Mouse (Mus musculus) left cerebral cortex, postnatal 4 days (tissue): Measurements from ENCODE around the gene Zfp523. TPM values are rescaled to one million over a fixed set of nuclear protein-coding genes. Genes with fewer than 3 reads are reported as not detected.

ENCODE experiments used
- DNase-seq: peaks from one replicate; pipeline ENCODE4 v3.0.0-alpha.2; 2022
- intact Hi-C: fragments of 180-260 bp; cut with DNase I; formaldehyde crosslinking; loops from one replicate; pipeline ENCODE4 v1.15.1; 2025
- total RNA-seq, 2 experiments: library from RNA; stranded (reverse); gene quantifications; 2 replicates each; pipeline ENCODE4 v1.2.3; 2021

Gene Zfp523
- total RNA-seq, 2 experiments from 2014 or later: 85.8 to 90.7 TPM

- no peak for DNase-seq
- intact Hi-C loops: no loop called here
Observed at GRCm38 (mm10) chr17:28154970-28155369, 22.0 kb upstream of the Zfp523 start.

DNA sequence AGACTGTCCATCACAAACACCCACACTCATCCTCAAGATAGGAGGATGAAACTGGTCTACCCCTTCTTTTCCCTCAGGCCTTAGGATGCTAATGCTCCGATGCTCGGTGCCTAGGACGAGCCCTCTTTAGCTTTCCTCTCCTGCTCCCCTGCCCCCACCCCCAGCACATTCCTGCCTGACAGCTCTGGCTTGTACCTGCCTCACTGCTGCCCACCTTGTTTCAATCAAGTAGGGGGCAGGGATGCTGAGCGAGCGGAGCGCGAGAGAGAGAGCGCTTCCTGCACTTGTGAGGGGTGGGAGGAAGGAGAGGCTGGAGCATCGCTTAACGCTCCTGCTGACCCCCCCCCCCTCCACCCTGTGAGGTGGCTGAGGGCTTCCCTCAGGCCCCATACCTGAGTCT lies 16.6 kb upstream of the Zfp523 start:
- DNase-seq: no peak
- intact Hi-C loops: loop anchor here (5.0 kb wide), 1 partner anchor 78 kb away; the partner anchor contains the start of gene Tcp11

GRCm38 (mm10) chr17:28161310-28161881 lies 15.5 kb upstream of the Zfp523 start:
- DNase-seq: no peak
- intact Hi-C loops: loop anchor here (5.0 kb wide), 1 partner anchor 79 kb away; the partner anchor contains the start of gene Tcp11

DNA sequence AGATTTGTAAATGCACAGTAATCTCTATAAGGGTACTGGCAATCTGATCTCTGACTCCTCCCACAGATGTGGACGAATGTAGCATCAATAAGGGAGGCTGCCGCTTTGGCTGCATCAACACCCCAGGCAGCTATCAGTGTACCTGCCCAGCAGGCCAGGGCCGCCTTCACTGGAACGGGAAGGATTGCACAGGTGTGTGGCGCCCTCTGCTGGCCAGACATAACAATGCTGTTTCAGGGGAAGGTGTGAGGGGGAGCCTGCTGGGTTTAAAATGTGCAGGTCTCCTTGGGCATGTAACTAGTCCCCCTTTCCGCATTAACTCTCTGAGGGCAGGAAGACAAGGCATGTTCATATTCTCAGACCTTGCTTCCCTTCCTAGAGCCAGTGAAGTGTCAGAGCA lies 13.3 kb upstream of the Zfp523 start:
- intact Hi-C loops: loop anchor here (5.0 kb wide), 1 partner anchor 81 kb away; the partner anchor contains the start of gene Tcp11
- DNase-seq: peak; percentile 79

DNA sequence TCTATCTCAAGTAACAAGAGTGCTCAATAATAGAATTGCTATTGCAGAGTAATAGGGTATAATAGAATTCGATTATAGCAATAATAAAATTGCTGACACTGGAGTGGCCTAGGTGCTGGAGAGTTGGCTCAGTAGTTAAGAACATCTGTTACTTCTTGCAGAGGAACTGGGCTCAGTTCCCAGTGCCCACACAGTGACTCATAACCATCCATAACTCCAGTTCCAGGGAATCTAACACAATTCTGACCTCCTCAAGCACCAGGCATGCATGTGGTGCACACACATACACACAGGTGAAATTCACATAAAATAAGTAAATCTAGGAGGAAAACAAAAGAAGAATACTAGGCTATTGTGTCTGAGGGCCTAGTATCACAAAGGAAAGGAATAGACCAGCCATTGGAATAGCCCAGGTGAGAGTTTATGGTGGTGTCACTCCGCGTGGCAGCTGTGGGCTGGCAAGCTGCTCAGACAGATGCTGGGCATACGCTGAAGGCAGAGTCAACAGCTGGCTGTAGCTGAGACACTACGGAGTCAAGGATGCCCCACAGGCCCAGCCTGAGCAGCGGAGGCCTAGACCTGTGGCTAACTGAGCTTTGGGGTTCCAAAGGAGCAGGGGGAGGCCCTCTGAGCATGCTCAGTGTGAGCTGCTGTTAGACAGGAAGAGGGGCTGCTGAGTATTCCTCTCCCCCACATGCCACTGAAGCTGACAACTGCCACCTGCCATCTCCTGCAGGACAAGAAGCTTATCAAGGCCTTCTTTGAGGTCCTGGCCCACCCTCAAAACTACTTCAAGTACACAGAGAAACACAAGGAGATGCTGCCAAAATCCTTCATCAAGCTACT lies 6.2 kb upstream of the Zfp523 start:
- DNase-seq: no peak
- intact Hi-C loops: no loop called here

DNA sequence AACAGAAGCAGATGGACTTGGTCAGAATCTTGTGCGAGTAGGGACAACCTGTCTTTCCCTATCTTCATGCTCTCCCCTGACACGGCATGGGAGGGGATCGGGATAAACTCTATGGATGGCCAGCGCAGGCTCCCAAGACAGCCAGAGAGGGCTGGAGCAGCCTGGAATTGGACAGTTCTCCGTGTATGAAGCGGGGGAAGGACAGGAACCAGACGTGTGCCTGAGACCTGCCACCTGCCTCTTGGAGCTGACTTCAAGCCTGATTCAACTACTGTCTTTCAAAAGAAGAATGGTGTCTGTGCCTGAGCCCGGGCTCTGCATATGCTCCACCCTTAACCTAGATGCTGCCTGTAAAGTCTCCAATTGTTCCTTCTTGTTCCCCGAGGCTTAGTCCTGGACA lies 4.2 kb upstream of the Zfp523 start:
- no peak for DNase-seq
- intact Hi-C loops: no loop called here

GRCm38 (mm10) chr17:28177540-28178046 lies 664 bp downstream of the Zfp523 start:
- DNase-seq: peak; percentile 67
- intact Hi-C loops: no loop called here

DNA sequence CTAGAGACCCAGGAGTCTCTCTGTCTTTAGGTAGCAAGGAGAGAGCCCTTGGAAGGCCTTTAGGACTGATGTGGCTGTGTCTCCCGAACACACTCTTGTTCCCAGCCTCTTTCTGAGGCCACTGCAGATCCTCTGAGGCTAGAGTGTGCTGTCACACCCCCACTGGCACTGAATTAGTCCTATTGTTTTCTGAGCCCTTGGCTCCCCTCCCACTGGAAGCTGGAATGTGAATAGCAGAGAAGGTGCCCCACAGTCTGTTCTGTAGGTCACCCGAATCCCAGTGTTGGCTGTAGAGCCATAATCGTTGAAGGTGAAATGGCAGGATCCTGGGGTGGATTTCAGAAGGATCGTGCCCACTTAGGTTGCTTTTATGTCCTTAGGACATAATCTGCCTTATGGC lies 3.4 kb downstream of the Zfp523 start:
- DNase-seq: no peak
- intact Hi-C loops: no loop called here

DNA sequence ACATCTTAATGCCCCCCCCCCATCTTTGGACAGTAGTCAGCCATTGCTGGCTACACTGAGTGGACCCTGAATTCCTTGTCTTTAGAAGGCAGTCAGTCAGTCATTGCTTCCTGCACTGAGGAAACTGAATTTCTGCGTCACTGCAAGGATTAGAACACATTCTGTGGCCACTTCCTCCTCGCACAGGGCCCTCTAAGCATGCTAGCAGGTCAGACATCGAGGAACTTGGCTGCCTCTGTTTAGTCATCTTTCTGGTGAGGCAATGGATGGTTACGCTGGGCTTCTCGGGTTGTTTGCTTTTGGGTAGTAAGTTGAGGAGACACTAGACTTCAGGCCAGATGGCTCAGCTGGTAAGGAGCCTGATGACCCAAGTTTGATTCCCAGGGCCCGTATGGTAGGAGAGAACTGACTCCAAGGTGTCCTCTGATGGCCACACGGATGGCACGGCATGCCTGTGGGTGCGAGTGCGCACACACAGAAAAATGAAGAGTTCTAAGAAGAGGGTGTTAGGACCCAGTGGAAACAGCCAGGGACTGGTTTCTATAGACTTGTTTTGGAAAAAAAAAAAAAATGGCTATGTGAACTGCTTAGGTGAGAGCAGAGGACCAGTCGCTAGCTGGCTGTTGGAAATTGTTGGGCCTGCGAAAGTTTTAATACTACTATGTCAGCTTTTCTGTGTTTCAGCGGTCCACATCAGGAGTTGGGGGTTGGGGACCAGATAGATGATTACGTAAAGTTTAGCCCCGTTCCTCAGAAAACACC lies 4.0 kb downstream of the Zfp523 start:
- no peak for DNase-seq

DNA sequence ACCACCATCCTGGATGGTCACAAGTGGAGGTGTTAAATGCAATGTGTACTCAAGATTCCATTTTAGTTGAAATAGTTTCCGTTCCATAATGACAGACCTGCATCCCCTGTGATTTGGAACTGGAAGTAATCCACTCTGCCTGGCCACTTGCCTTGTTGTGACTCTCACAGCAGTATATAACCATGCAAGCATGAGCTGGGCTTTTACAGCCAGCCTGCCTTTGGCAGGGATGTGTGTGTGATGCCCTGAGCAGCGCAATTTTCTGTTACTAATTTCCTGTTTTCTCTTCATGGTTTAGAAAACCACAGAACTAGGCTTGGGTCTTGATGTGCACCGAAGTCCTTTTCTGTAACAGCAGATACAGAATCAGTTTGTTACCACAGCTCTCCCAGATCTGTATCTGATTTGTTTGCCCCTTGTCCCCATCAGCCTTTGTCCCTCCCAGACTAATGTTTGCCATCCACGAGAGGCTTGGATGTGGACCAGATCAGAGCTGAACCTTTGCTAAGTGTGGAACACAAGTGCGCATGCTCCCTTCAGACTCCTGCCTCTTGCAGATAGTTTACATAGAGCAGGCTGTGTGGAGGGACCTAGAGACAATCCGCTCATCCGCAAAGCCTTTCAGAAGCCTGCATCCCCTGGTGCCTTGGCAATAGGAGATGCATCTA lies 8.2 kb downstream of the Zfp523 start:
- intact Hi-C loops: no loop called here
- DNase-seq: peak; percentile 55

More for the DNA sequence above, 4.0 kb downstream of the Zfp523 start:
- intact Hi-C loops: no loop called here

GRCm38 (mm10) chr17:28188313-28188712 lies 11.4 kb downstream of the Zfp523 start:
- no peak for DNase-seq
- intact Hi-C loops: no loop called here

DNA sequence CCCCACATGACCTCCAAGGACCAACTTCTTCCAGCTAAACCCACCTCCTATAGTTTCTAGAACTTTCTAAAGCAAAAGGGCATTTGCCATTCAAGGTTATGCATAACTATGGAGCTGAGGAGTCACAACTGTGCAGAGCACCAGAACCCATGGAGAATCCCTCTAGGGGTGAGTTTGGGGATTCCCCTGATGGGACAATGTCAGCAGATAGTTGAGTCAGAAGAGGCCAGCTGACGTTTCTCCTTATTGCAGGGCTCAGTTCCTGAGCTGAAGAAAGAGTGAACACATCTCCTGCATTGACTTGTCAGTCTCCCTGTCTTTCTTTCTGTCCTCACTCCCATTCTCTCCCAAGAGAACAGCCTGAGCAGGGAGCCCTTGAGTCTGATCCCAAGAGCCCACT lies 15.8 kb downstream of the Zfp523 start:
- intact Hi-C loops: no loop called here
- DNase-seq: no peak

GRCm38 (mm10) chr17:28193559-28193958 lies 16.6 kb downstream of the Zfp523 start:
- intact Hi-C loops: no loop called here
- no peak for DNase-seq

DNA sequence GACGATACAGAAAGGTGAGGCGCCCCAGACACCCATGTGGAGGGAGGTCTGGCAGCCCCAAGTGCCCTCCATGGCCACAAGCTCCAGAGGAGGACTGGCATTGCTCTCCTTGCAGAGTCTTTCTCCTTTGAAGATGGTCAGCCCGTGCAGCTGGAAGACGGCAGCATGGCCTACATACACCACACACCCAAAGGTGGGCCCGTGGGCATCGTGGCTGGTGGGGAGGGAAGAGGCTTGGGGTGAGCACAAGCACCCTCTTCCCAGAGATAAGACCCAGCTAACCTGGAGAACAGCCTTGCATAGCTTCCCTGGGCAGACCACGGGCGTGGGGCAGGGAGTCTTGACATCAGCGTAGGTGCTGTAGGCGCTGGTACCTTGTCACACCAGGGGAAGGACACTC lies 18.1 kb downstream of the Zfp523 start:
- intact Hi-C loops: no loop called here

DNA sequence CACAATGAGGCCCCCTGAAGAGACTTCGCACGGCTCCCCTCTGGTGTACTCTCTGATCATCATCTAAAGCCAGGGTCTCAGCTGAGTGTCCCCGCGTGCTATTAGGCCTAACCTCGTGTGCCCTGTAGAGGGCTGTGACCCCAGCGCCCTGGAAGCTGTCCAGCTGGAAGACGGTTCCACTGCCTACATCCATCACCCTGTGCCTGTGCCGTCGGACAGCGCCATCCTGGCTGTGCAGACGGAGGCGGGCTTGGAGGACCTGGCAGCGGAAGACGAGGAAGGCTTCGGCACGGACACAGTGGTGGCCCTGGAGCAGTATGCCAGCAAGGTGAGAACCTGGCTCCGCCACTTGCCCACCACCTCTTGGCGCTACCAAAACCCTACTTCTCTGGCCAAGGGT lies 20.7 kb downstream of the Zfp523 start:
- intact Hi-C loops: no loop called here
- DNase-seq: no peak

More for the DNA sequence above, 18.1 kb downstream of the Zfp523 start:
- no peak for DNase-seq

DNA sequence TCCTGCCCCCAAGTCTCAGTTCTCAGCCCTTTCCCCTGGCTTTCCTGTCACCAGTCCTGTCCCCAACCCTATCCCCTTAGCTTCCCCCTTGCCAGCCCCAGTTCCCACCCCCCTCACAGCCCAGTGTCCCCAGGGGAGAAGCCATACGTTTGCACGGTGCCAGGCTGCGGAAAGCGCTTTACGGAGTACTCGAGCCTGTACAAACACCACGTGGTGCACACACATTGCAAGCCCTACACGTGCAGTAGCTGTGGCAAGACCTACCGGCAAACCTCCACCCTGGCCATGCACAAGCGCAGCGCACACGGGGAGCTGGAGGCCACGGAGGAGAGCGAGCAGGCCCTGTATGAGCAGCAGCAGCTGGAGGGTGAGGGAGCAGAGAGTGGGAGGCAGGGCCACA lies 25.1 kb downstream of the Zfp523 start:
- intact Hi-C loops: no loop called here
- no peak for DNase-seq

GRCm38 (mm10) chr17:28204052-28204720 lies 27.3 kb downstream of the Zfp523 start:
- peak; percentile 58 for DNase-seq
- intact Hi-C loops: no loop called here

GRCm38 (mm10) chr17:28205443-28205842 lies 28.5 kb downstream of the Zfp523 start:
- DNase-seq: no peak
- intact Hi-C loops: no loop called here

DNA sequence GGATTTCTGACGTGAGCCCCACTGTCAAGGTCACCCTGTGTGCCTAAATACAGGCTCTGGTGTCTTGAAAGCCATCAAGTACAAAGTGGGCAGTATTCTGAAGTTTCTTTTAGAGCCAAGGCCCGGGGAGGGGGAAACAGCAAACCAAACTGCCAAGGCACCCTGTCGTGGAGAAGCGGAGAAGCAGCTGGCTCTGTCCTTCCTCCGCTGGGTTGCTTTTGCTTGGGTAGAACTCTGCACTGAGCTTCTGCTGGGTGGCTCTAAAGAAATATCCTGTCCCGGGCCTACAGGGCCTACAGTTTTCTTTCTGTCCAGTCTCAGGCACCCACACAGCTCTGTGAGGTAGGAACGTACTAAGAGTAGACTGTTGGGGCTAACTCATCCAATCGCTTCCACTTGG lies 30.2 kb downstream of the Zfp523 start:
- intact Hi-C loops: no loop called here
- no peak for DNase-seq
